Mouse (Mus musculus) kidney, adult 2 months (tissue): ENCODE measurements around the gene Rnf24. TPM values are rescaled to one million over a fixed set of nuclear protein-coding genes. Genes with fewer than 3 reads are reported as not detected.

Experiments
- DNase-seq: peaks from one replicate; pipeline ENCODE4 v3.0.0; 2021
- H3K27ac ChIP-seq: fragments of 200-500 bp; 2 replicates; pipeline ENCODE4 v1.5.1; 2012; ENCODE audit warnings: low read depth, low read length, control low read depth, inconsistent platforms; ENCODE audit not compliant: insufficient read depth
- H3K27me3 ChIP-seq: fragments of 200-500 bp; replicated peaks from 2 replicates; pipeline ENCODE4 v1.6.1; 2012; ENCODE audit warnings: mild to moderate bottlenecking, moderate library complexity, low read length, inconsistent platforms; ENCODE audit not compliant: control insufficient read depth, insufficient read depth
- H3K36me3 ChIP-seq: fragments of 200-500 bp; 2 replicates; pipeline ENCODE4 v1.6.1; 2012; ENCODE audit warnings: mild to moderate bottlenecking, moderate library complexity, low read length, inconsistent platforms; ENCODE audit not compliant: control insufficient read depth, insufficient read depth
- H3K4me1 ChIP-seq: fragments of 200-500 bp; 2 replicates; pipeline ENCODE4 v1.6.1; 2011; ENCODE audit warnings: low read length; ENCODE audit not compliant: control insufficient read depth, insufficient read depth
- H3K4me3 ChIP-seq: fragments of 200-500 bp; 2 replicates; pipeline ENCODE4 v1.5.1; 2011; ENCODE audit warnings: mild to moderate bottlenecking, low read depth, low read length, control low read depth; ENCODE audit not compliant: insufficient read depth
- CTCF ChIP-seq: fragments of 200-500 bp; conservative IDR thresholded peaks from 2 replicates; pipeline ENCODE4 v1.5.1; 2011; ENCODE audit warnings: low read depth, mild to moderate bottlenecking, control low read depth, low read length, moderate library complexity, mixed read lengths; ENCODE audit not compliant: insufficient read depth, insufficient read length
- POLR2A ChIP-seq: fragments of 200-500 bp; IDR thresholded peaks from one replicate; pipeline ENCODE4 v1.6.1; 2011; ENCODE audit warnings: low read depth, low read length, control low read depth
- WGBS: fragments of 180-500 bp; shearing (Covaris S2); methylation state at CpG from one replicate; pipeline ENCODE4 v1.1.7; 2018; 5-methylcytosine and 5-hydroxymethylcytosine counted together
- polyA plus RNA-seq: library from polyadenylated mRNA; depleted of rRNA; stranded (reverse); fragments of >200 nt; gene quantifications from 2 replicates; pipeline ENCODE4 v1.2.3, GENCODE M21; 2012

The Rnf24 gene
- polyA plus RNA-seq, 1 experiment, result 18.2 TPM

DNA sequence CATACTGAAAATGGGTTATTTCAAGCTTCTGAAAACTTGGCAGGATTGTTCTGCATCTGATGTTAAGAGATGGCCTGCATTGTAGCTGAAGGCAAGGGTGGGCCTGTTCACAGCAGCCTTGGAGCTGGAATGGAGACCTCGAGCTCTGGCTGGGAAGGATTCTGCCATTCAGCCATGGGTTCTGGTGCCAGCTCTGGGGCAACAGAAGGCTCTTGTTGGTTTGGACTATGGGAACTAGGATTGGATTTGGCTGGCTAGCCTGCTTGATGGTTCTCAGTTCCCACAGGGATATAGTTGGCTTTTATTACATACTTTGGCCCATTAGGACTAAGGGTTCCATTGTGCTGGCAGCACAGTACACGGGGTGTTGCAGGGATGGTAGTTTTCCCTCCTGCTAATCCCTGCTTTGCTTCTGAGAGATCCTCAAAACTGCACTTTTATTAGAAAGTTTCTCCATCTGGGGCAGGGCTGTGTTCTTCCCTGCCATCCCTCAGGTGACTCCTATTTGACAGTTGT lies 55.9 kb downstream of the Rnf24 start:
- TF ChIP-seq POLR2A (no peak), CTCF (no peak)
- no peak overlapping the region for H3K27ac ChIP-seq
- no peak overlapping the region for H3K4me3 ChIP-seq
- no peak for DNase-seq
- no peaks in the 10 kb centered on the region for H3K4me1 ChIP-seq
- 93% methylated on average over 2 of the region's 2 CpGs for WGBS
- no peaks in the 10 kb centered on the region for H3K27me3 ChIP-seq
- peaks cover 3% of the 10 kb centered on the region for H3K36me3 ChIP-seq

DNA sequence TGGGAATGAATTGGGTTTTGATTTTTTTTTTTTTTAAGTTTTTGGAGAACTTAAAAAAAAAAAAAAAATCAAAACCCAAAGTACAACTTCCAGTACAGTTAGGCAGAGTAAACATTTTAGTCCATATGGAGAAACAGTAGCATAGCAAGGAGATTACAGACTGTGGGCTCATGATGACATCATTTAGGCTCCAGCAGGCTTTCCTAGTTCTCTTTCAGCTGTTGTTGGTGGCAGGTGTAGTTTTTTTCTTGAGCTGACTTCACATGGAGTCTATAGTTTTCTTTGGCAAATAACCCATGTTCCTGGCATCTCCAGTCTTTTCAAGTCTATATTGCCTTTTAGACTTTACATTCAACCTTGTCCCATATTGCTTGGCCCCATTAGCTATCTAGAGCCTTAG lies 62.0 kb downstream of the Rnf24 start:
- Histone ChIP-seq H3K4me1 (no peaks in the 10 kb centered on the region), H3K36me3 (peaks cover 6% of the 10 kb centered on the region), H3K4me3 (no peak overlapping the region), H3K27ac (no peak overlapping the region), H3K27me3 (no peaks in the 10 kb centered on the region)
- no peak for DNase-seq
- TF ChIP-seq POLR2A, result no peak
- no peak for TF ChIP-seq CTCF

DNA sequence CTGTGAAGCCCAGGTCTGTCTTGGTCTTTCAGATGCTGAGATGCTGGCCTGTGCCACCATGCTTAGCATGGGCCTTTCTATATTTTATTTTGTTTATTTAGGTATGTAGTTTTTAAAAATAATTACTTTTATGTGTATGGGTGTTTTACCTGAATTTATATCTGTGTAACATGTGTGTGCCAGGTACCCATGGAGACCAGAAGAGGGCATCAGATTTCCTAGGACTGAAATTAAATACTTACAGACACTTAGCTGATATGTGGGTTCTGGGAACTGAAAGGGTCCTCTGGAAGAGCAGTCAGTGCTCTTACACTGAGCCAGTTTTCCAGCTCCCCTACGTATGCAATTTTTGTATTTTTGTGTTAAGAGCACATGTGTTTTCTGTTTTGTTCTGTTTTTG lies 66.4 kb downstream of the Rnf24 start:
- Histone ChIP-seq H3K36me3 (peaks cover 4% of the 10 kb centered on the region), H3K27me3 (no peaks in the 10 kb centered on the region), H3K4me3 (no peak overlapping the region), H3K27ac (no peak overlapping the region), H3K4me1 (no peaks in the 10 kb centered on the region)
- TF ChIP-seq CTCF, result no peak
- WGBS, result 88% methylated on average over 1 of the region's 1 CpGs
- no peak for DNase-seq

DNA sequence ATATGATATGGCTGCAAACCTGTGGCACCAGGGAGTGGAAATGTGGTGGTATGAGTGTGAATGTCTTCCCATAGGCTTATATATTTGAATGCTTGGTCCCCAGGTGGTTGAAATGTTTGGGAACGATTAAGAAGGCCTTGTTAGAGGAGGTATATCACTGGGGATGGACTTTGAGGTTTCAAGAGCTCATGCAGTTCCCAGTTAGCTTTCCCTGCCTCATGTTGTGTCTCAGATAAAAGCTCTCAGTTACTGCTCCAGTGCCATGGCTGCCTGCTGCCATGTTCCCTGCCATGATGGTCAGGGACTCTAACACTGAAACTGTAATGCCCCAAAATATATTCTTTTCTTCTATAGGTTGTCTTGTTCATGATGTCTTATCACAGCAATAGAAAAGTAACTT lies 71.1 kb downstream of the Rnf24 start:
- H3K36me3 ChIP-seq, result peaks cover 2% of the 10 kb centered on the region
- no peak overlapping the region for H3K4me3 ChIP-seq
- no peak for DNase-seq
- no peaks in the 10 kb centered on the region for H3K4me1 ChIP-seq
- H3K27ac ChIP-seq, result no peak overlapping the region
- TF ChIP-seq CTCF, result no peak
- TF ChIP-seq POLR2A, result no peak
- 77% methylated on average over 1 of the region's 1 CpGs for WGBS
- H3K27me3 ChIP-seq, result no peaks in the 10 kb centered on the region

DNA sequence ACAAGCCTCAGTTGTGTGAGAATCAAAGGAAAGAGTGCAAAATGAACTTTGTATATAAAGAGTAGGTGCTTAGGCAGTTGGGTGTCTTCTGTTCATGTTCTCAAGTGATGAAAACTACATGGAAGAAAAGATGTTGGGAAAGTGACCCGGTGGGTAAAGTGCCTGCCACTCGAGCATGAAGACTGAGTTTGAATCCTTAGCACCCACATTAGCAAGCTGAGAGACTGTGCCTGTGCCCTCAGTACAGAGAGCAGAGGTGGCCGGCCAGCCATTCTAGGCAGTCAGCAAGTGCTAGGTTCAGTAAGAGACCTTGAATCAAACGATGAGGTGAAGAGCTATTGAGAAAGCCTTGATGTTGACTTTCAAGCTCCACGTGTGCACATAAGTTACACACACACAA lies 76.0 kb downstream of the Rnf24 start:
- no peak for DNase-seq
- WGBS, result 76% methylated on average over 5 of the region's 5 CpGs
- H3K27ac ChIP-seq, result no peak overlapping the region
- TF ChIP-seq CTCF, result no peak
- no peak for TF ChIP-seq POLR2A
- H3K36me3 ChIP-seq, result peaks cover 12% of the 10 kb centered on the region
- H3K4me1 ChIP-seq, result no peaks in the 10 kb centered on the region
- H3K27me3 ChIP-seq, result no peaks in the 10 kb centered on the region
- no peak overlapping the region for H3K4me3 ChIP-seq

DNA sequence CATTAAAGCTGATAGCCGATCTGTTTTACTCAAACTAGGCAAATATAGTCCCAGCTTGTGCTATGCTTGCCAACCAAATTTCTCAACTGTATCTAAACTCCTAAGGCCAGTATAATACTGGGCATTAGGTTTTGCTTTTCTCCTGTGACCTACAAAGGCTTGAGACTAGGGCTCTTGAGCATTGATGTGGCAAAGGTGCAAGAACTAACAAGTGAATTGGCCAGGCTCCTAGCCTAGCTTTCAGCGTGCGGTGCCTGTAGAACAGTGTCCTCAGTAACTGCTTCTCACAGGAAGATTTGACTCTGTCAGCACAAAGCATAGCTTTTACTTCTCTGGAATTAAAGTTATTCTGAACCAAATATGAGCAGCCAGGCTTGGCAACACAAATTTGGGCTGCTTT lies 77.2 kb downstream of the Rnf24 start:
- Histone ChIP-seq H3K27me3 (no peaks in the 10 kb centered on the region), H3K36me3 (peaks cover 12% of the 10 kb centered on the region), H3K4me1 (no peaks in the 10 kb centered on the region), H3K27ac (no peak overlapping the region), H3K4me3 (no peak overlapping the region)
- no peak for DNase-seq
- TF ChIP-seq POLR2A, result no peak
- TF ChIP-seq CTCF, result no peak
- WGBS, result 80% methylated on average over 3 of the region's 3 CpGs

DNA sequence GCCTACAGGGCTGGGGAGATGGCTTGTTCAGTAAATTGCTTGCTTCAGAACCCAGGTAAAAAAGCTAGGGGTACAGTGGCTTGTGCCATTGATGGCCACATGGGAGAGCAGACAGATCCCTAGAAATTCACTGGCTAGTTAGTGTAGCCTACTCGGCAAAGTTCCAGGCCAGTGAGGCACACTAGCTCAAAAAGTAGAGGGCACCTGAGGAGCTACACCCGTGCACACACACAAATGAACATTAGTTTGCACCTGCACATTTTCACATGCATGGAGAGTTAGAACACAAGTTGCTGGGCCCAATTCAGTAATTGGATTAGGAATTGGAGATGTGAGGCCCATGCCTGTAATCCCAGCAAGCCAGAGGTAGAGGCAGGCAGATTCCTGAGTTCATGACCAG lies 87.6 kb downstream of the Rnf24 start:
- Histone ChIP-seq H3K27me3 (no peaks in the 10 kb centered on the region), H3K4me1 (peaks cover 2% of the 10 kb centered on the region; the same call in 1 of the 2 replicates), H3K27ac (no peak overlapping the region), H3K4me3 (no peak overlapping the region), H3K36me3 (no peaks in the 10 kb centered on the region)
- DNase-seq, result no peak
- no peak for TF ChIP-seq POLR2A
- TF ChIP-seq CTCF, result no peak
- 52% methylated on average over 2 of the region's 2 CpGs for WGBS

DNA sequence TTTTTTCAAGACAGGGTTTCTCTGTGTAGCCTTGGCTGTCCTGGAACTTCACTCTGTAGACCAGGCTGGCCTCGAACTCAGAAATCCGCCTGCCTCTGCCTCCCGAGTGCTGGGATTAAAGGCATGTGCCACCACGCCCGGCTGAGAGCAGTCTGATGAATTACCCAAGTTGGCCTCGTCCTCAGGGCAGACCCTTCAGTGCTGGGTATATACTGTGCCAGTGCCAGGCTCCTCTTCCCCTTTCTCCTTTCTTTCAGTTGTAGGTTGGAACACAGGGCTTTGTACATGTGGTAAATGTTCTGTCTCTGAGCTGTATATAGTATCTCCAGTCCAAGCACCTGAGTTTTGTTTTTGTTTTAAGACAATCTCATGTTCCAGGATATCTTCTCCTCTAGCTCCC lies 88.7 kb downstream of the Rnf24 start:
- DNase-seq, result no peak
- peaks cover 2% of the 10 kb centered on the region; the same call in 1 of the 2 replicates for H3K4me1 ChIP-seq
- H3K27ac ChIP-seq, result no peak overlapping the region
- no peak overlapping the region for H3K4me3 ChIP-seq
- 57% methylated on average over 6 of the region's 6 CpGs for WGBS
- no peaks in the 10 kb centered on the region for H3K36me3 ChIP-seq
- no peaks in the 10 kb centered on the region for H3K27me3 ChIP-seq
- no peak for TF ChIP-seq CTCF
- TF ChIP-seq POLR2A, result no peak
